Mouse (Mus musculus): ENCODE data around the gene Ppp1r12c. TPM values are rescaled to one million over a fixed set of nuclear protein-coding genes. Genes with fewer than 3 reads are reported as not detected.

The Ppp1r12c gene
- polyA plus RNA-seq, 1 experiment from 2014 or later = 42.1 TPM

Small RNA genes within 50 kb of the gene (microRNA-seq; reads per million reads assigned to microRNA genes)
- gene Gm24605 = not detected

Other genes with a start within 250 kb of the Ppp1r12c start
- gene Ncr1, start 164.0 kb downstream of the Ppp1r12c start, polyA plus RNA-seq (2016; fragmentation: Nextera tagmentation; extraction: Ambion mirVana) = not detected in 2 replicates
- gene Gp6, start 103.9 kb downstream of the Ppp1r12c start, polyA plus RNA-seq (2016; fragmentation: Nextera tagmentation; extraction: Ambion mirVana) = 0.30 and 0.35 TPM in 2 replicates
- 31.9 and 35.0 TPM in 2 replicates for gene Rdh13, start 56.0 kb downstream of the Ppp1r12c start, polyA plus RNA-seq (2016; fragmentation: Nextera tagmentation; extraction: Ambion mirVana)
- gene Eps8l1, start 41.0 kb downstream of the Ppp1r12c start, polyA plus RNA-seq (2016; fragmentation: Nextera tagmentation; extraction: Ambion mirVana) = 2.7 and 5.4 TPM in 2 replicates
- 4.1 and 15.3 TPM in 2 replicates for gene Tnnt1, start 14.7 kb upstream of the Ppp1r12c start, polyA plus RNA-seq (2016; fragmentation: Nextera tagmentation; extraction: Ambion mirVana)
- 2.6 and 3.1 TPM in 2 replicates for gene Tnni3, start 22.5 kb upstream of the Ppp1r12c start, polyA plus RNA-seq (2016; fragmentation: Nextera tagmentation; extraction: Ambion mirVana)
- gene Dnaaf3, start 30.8 kb upstream of the Ppp1r12c start, polyA plus RNA-seq (2016; fragmentation: Nextera tagmentation; extraction: Ambion mirVana) = 2.1 and 4.2 TPM in 2 replicates
- gene Syt5, start 45.9 kb upstream of the Ppp1r12c start, polyA plus RNA-seq (2016; fragmentation: Nextera tagmentation; extraction: Ambion mirVana) = 1.1 and 2.8 TPM in 2 replicates
- gene Ptprh, start 102.4 kb upstream of the Ppp1r12c start, polyA plus RNA-seq (2016; fragmentation: Nextera tagmentation; extraction: Ambion mirVana) = not detected in 2 replicates
- gene Tmem86b, start 129.7 kb upstream of the Ppp1r12c start, polyA plus RNA-seq (2016; fragmentation: Nextera tagmentation; extraction: Ambion mirVana) = 1.7 and 2.1 TPM in 2 replicates
- 10.6 and 11.4 TPM in 2 replicates for gene Ppp6r1, start 157.3 kb upstream of the Ppp1r12c start, polyA plus RNA-seq (2016; fragmentation: Nextera tagmentation; extraction: Ambion mirVana)
- gene Hspbp1, start 183.4 kb upstream of the Ppp1r12c start, polyA plus RNA-seq (2016; fragmentation: Nextera tagmentation; extraction: Ambion mirVana) = 123 and 130 TPM in 2 replicates
- 1.3 TPM in 2 replicates for gene Brsk1, start 188.9 kb upstream of the Ppp1r12c start, polyA plus RNA-seq (2016; fragmentation: Nextera tagmentation; extraction: Ambion mirVana)
- 0.13 TPM in 1 of 2 replicates, not detected in the other for gene Tmem150b, start 223.6 kb upstream of the Ppp1r12c start, polyA plus RNA-seq (2016; fragmentation: Nextera tagmentation; extraction: Ambion mirVana)
- 88.9 and 100 TPM in 2 replicates for gene Kmt5c, start 238.4 kb upstream of the Ppp1r12c start, polyA plus RNA-seq (2016; fragmentation: Nextera tagmentation; extraction: Ambion mirVana)

All from limb, embryonic 10.5 days (tissue).